Mouse (Mus musculus): ENCODE measurements around the gene Chst8. TPM values are rescaled to one million over a fixed set of nuclear protein-coding genes. Genes with fewer than 3 reads are reported as not detected.

Gene Chst8
- polyA plus RNA-seq (2012; rRNA removed; ENCODE audit: low replicate concordance): 1.9 and 2.6 TPM in 2 replicates

DNA sequence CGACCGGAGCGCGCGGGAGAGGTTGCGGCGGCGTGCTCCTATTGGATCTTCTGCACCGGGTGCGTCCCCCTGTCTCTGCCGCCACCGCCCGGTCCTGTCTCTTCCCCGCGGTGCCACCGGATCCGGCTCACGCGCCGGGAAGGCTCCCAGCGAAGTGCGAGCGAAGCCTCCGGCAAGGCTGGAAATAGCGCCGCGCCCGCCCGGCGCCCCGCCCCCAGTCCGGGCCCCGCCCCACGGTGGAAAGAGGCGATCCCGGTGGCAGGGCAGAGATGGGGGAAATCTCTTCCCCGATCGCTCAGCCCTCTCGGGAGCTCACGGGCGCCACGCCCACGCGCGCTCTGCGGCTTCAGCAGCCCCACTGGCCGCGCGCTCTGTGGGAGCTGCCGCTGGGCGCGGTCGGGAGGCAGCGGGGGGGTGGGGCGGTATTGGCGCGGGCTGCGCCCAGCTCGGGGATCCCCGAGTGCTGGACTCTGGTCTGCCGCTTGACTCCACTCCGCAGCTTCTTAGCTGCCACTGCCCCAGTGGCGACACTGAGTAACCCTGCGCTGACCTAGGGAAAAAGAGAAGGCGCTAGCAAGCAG, at the start of gene Chst8:
TSS of gene Chst8 (minus strand) at position 181 of the 581 bp plus-strand sequence.

DNA sequence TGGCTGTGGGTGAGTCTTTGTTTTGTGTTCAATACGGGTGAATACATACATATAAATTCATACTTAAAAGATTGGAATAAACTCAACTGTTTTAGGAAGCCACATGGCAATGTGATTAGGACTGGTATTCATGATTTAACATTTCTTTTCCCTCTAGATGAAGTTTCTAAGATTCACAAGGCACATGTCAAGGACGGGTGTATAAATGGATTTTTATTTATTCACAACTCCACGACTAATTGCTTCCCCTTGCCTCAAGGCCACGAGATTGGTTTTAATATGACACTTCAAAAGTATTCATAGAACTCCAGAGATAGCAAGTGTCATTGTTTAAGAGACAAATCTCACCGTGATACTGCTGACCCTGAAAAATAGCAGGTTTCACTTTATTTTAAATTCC, 155.9 kb downstream of the Chst8 start, which contains the start of gene Kctd15:
TSS of gene Kctd15 (minus strand) at position 101 of the 400 bp plus-strand sequence.

Other genes with a start within 250 kb of the Chst8 start
- gene Kctd15, start 156.0 kb downstream of the Chst8 start, polyA plus RNA-seq (2012; rRNA removed; ENCODE audit: low replicate concordance): 33.5 and 67.4 TPM in 2 replicates
- 139 and 142 TPM in 2 replicates for gene Pepd, start 99.7 kb upstream of the Chst8 start, polyA plus RNA-seq (2012; rRNA removed; ENCODE audit: low replicate concordance)
- 14.5 and 18.5 TPM in 2 replicates for gene Cebpg, start 243.9 kb upstream of the Chst8 start, polyA plus RNA-seq (2012; rRNA removed; ENCODE audit: low replicate concordance)